Mouse (Mus musculus) cerebellum, adult 2 months (tissue): ENCODE results near the gene Atf1.

Experiments
- CTCF ChIP-seq: fragments of 200-500 bp; IDR thresholded peaks from 2 replicates; pipeline ENCODE4 v1.5.1; 2011; ENCODE audit warnings: low read depth, mild to moderate bottlenecking, control low read depth, low read length, moderate library complexity, borderline replicate concordance; ENCODE audit not compliant: insufficient read depth
- POLR2A ChIP-seq: fragments of 200-500 bp; IDR thresholded peaks from 2 replicates; pipeline ENCODE4 v1.6.1; 2011; ENCODE audit warnings: low read length, control low read depth, borderline replicate concordance; ENCODE audit not compliant: insufficient read depth

DNA sequence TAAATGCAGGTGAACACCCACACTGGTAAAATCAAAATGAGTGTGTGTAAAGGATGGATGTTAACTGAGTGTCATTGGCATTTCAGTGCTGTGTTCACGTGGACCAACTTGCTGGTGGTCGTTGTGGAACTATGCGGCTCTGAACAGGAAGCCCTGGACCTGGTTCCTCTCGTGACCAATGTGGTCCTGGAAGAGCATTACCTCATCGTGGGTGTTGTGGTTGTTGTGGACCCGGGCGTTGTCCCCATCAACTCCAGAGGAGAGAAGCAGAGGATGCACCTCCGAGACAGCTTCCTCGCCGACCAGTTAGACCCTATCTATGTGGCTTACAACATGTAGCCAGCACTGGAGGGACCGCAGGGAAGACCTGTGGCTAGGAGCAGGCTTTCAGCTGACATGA lies 12.5 kb upstream of the Atf1 start:
- TF ChIP-seq CTCF (no peak), POLR2A (no peak)
